Mouse (Mus musculus): ENCODE data around the gene Lypd5.

Lypd5 gene

GRCm38 (mm10) chr7:24361001-24361400 is 12.0 kb downstream of the Lypd5 start:
- no peak for DNase-seq (ENCODE audit: low spot score in 2 of 2)

- no peak for DNase-seq (ENCODE audit: low spot score in 2 of 2)
Observed at GRCm38 (mm10) chr7:24363228-24363627, 14.2 kb downstream of the Lypd5 start.

GRCm38 (mm10) chr7:24364827-24365226 is 15.8 kb downstream of the Lypd5 start:
- peak; percentile 64 to 86 for DNase-seq (ENCODE audit: low spot score in 2 of 2)

- DNase-seq (ENCODE audit: low spot score in 2 of 2): no peak
Observed at GRCm38 (mm10) chr7:24365258-24366014, 16.4 kb downstream of the Lypd5 start.

GRCm38 (mm10) chr7:24366716-24367632 is 18.0 kb downstream of the Lypd5 start:
- DNase-seq (ENCODE audit: low spot score in 2 of 2): no peak

GRCm38 (mm10) chr7:24368226-24368625 is 19.2 kb downstream of the Lypd5 start:
- no peak for DNase-seq (ENCODE audit: low spot score in 2 of 2)

GRCm38 (mm10) chr7:24368946-24369345 is 19.9 kb downstream of the Lypd5 start:
- DNase-seq (ENCODE audit: low spot score in 2 of 2): no peak

- no peak for DNase-seq (ENCODE audit: low spot score in 2 of 2)
Observed at GRCm38 (mm10) chr7:24369731-24370541, 20.9 kb downstream of the Lypd5 start, which contains the start of gene Kcnn4. TSS of gene Kcnn4 (plus strand) at chr7:24370263.

- no peak for DNase-seq (ENCODE audit: low spot score in 2 of 2)
Observed at GRCm38 (mm10) chr7:24371012-24371808, 22.2 kb downstream of the Lypd5 start.

- no peak for DNase-seq (ENCODE audit: low spot score in 2 of 2)
Observed at GRCm38 (mm10) chr7:24371809-24372145, 22.8 kb downstream of the Lypd5 start.

- no peak for DNase-seq (ENCODE audit: low spot score in 2 of 2)
Observed at GRCm38 (mm10) chr7:24372300-24372699, 23.3 kb downstream of the Lypd5 start.

GRCm38 (mm10) chr7:24372786-24373185 is 23.8 kb downstream of the Lypd5 start:
- DNase-seq (ENCODE audit: low spot score in 2 of 2): no peak

GRCm38 (mm10) chr7:24373538-24374379 is 24.8 kb downstream of the Lypd5 start:
- peak in 1 of 2 experiments; percentile 38 for DNase-seq (ENCODE audit: low spot score in 2 of 2)

GRCm38 (mm10) chr7:24376456-24376855 is 27.5 kb downstream of the Lypd5 start:
- no peak for DNase-seq (ENCODE audit: low spot score in 2 of 2)

GRCm38 (mm10) chr7:24377091-24377865 is 28.3 kb downstream of the Lypd5 start:
- DNase-seq (ENCODE audit: low spot score in 2 of 2): peak in 1 of 2 experiments; percentile 49

GRCm38 (mm10) chr7:24378049-24378701 is 29.2 kb downstream of the Lypd5 start:
- no peak for DNase-seq (ENCODE audit: low spot score in 2 of 2)

GRCm38 (mm10) chr7:24379934-24380333 is 30.9 kb downstream of the Lypd5 start:
- DNase-seq (ENCODE audit: low spot score in 2 of 2): no peak

GRCm38 (mm10) chr7:24380370-24380769 is 31.4 kb downstream of the Lypd5 start:
- DNase-seq (ENCODE audit: low spot score in 2 of 2): no peak

Measured in urinary bladder, postnatal 4 days (tissue).